Mouse (Mus musculus) myocyte (in vitro differentiated cells): ENCODE data around the gene Pgrmc1.

Source experiments
- CEBPB ChIP-seq: IDR thresholded peaks from 2 replicates; pipeline ENCODE4 v1.6.1; 2011; ENCODE audit warnings: mild to moderate bottlenecking, moderate library complexity; ENCODE audit not compliant: poor library complexity, insufficient read depth, severe bottlenecking
- E2F4 ChIP-seq: IDR thresholded peaks from one replicate; pipeline ENCODE4 v1.6.1; 2011; ENCODE audit warnings: mild to moderate bottlenecking, control low read depth, moderate library complexity; ENCODE audit not compliant: insufficient read depth
- MAX ChIP-seq: IDR thresholded peaks from one replicate; pipeline ENCODE4 v1.6.1; 2011; ENCODE audit warnings: low read depth, mild to moderate bottlenecking, control low read depth
- POLR2A ChIP-seq: IDR thresholded peaks from one replicate; pipeline ENCODE4 v1.6.1; 2011; ENCODE audit warnings: low read depth, mild to moderate bottlenecking, control low read depth, moderate library complexity; ENCODE audit not compliant: insufficient read length
- POLR2AphosphoS2 ChIP-seq: IDR thresholded peaks from one replicate; pipeline ENCODE4 v1.6.1; 2011; ENCODE audit warnings: low read depth, control low read depth; ENCODE audit not compliant: insufficient read length
- TCF12 ChIP-seq: IDR thresholded peaks from one replicate; pipeline ENCODE4 v1.6.1; 2011; ENCODE audit warnings: mild to moderate bottlenecking, control low read depth; ENCODE audit not compliant: poor library complexity, insufficient read depth, severe bottlenecking
- TCF3 ChIP-seq: IDR thresholded peaks from one replicate; pipeline ENCODE4 v1.6.1; 2011; ENCODE audit warnings: low read depth, control low read depth; ENCODE audit not compliant: insufficient read length
- USF1 ChIP-seq: IDR thresholded peaks from one replicate; pipeline ENCODE4 v1.6.1; 2011; ENCODE audit warnings: low read depth, mild to moderate bottlenecking, control low read depth, moderate library complexity

DNA sequence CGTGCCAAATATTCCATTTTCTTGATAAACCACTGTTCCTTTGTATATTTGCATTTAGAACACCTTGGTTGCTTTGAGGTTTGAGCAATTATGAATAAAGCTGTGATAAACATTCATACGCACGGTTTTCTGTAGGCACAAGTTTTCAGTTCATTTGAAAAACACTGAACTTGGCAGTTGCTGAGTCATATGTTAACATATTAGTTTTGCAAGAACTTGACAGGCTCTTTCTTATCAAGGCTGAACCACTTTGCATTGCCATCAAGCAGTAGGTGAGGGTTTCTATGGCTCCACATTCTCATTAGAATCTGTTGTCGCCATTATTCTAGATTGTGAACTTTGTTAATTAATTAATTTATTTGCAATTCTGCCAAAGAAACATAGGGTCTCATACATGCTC is 37.8 kb upstream of the Pgrmc1 start:
- no peak for TF ChIP-seq POLR2A
- no peak for TF ChIP-seq TCF12
- TF ChIP-seq E2F4, result no peak
- TF ChIP-seq TCF3, result no peak
- no peak for TF ChIP-seq USF1
- no peak for TF ChIP-seq POLR2AphosphoS2
- no peak for TF ChIP-seq CEBPB
- no peak for TF ChIP-seq MAX
